Mouse (Mus musculus) embryonic facial prominence, embryonic 14.5 days (tissue): Measurements from ENCODE around the gene Sycp3. TPM values are rescaled to one million over a fixed set of nuclear protein-coding genes. Genes with fewer than 3 reads are reported as not detected.

ENCODE experiments used
- ATAC-seq: fragments of 200-750 bp; cut with Nextera tagmentation; 2 replicates; pipeline ENCODE4 v1.8.0; 2017; ENCODE audit warnings: low read depth, moderate number of reproducible peaks, moderate TSS enrichment
- DNase-seq: peaks from one replicate; pipeline ENCODE4 v3.0.0-alpha.2; 2015; ENCODE audit warnings: low spot score
- H3K27ac ChIP-seq: fragments of 300-500 bp; sonication (generic); replicated peaks from 2 replicates; pipeline ENCODE4 v1.5.1; 2014; ENCODE audit warnings: low read depth, mild to moderate bottlenecking, low read length, moderate library complexity
- H3K27me3 ChIP-seq: fragments of 300-500 bp; sonication (generic); replicated peaks from 2 replicates; pipeline ENCODE4 v1.6.1; 2014; ENCODE audit warnings: low read length; ENCODE audit not compliant: control insufficient read depth, insufficient read depth
- H3K36me3 ChIP-seq: fragments of 300-500 bp; sonication (generic); 2 replicates; pipeline ENCODE4 v1.6.1; 2014; ENCODE audit warnings: low read length, mixed read lengths; ENCODE audit not compliant: control insufficient read depth, insufficient read depth
- H3K4me1 ChIP-seq: fragments of 300-500 bp; sonication (generic); 2 replicates; pipeline ENCODE4 v1.6.1; 2014; ENCODE audit warnings: antibody characterized with exemption, low read length; ENCODE audit not compliant: control insufficient read depth, insufficient read depth
- H3K4me2 ChIP-seq: fragments of 300-500 bp; sonication (generic); 2 replicates; pipeline ENCODE4 v1.6.1; 2014; ENCODE audit warnings: low read depth, mild to moderate bottlenecking, low read length, moderate library complexity, mixed read lengths
- H3K4me3 ChIP-seq: fragments of 300-500 bp; sonication (generic); 2 replicates; pipeline ENCODE4 v1.5.1; 2014; ENCODE audit warnings: low read depth, mild to moderate bottlenecking, low read length
- H3K9ac ChIP-seq: fragments of 300-500 bp; sonication (generic); 2 replicates; pipeline ENCODE4 v1.6.1; 2014; ENCODE audit warnings: low read depth, mild to moderate bottlenecking, low read length, moderate library complexity, mixed read lengths
- H3K9me3 ChIP-seq: fragments of 300-500 bp; sonication (generic); 2 replicates; pipeline ENCODE4 v1.6.1; 2016; ENCODE audit warnings: low read length; ENCODE audit not compliant: control insufficient read depth
- WGBS: fragments of 180-500 bp; shearing (Covaris S2); extraction: QIAGEN DNeasy Blood & Tissue Kit; methylation state at CpG from one replicate; pipeline ENCODE4 v1.1.7; 2014; 5-methylcytosine and 5-hydroxymethylcytosine counted together
- polyA plus RNA-seq: library from polyadenylated mRNA; unstranded; fragments of >200 nt; fragmentation: Nextera tagmentation; extraction: Ambion mirVana; gene quantifications from 2 replicates; pipeline ENCODE4 v1.2.1, GENCODE M21; 2014

Gene Sycp3
- polyA plus RNA-seq, 1 experiment from 2014 or later, result not detected

DNA sequence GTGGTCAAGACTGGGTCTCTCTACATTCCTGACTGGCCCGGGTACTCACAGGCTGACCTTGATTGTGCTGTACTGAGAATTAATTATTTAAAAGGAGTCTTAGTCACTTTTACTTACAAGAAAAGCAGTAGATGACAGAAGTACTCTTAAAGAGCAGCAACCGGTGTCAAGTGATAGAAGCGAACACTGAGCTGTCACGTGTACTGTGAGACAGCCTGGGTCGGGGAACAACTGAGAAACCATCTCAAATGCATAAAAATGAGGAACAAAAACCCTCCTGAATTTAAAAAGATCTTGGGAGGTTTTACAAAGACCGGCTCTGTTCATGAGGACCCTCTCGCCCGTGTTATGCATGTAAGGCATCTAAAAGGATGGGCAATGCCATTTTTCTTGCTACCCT lies 33.3 kb downstream of the Sycp3 start:
- H3K36me3 ChIP-seq, result no peaks in the 10 kb centered on the region
- ATAC-seq (no peak), DNase-seq (no peak)
- no peaks in the 10 kb centered on the region for H3K27me3 ChIP-seq
- no peaks in the 10 kb centered on the region for H3K9me3 ChIP-seq
- H3K4me2 ChIP-seq, result no peak overlapping the region
- no peak overlapping the region for H3K27ac ChIP-seq
- no peak overlapping the region for H3K4me3 ChIP-seq
- H3K9ac ChIP-seq, result no peak overlapping the region
- H3K4me1 ChIP-seq, result no peaks in the 10 kb centered on the region
- 76% methylated on average over 8 of the region's 8 CpGs for WGBS

GRCm38 (mm10) chr10:88494959-88495587 lies 35.7 kb downstream of the Sycp3 start:
- no peaks in the 10 kb centered on the region for H3K27me3 ChIP-seq
- H3K4me1 ChIP-seq, result no peaks in the 10 kb centered on the region
- ATAC-seq (no peak), DNase-seq (no peak)
- no peak overlapping the region for H3K4me2 ChIP-seq
- 82% methylated on average over 4 of the region's 4 CpGs for WGBS
- H3K9ac ChIP-seq, result no peak overlapping the region
- H3K9me3 ChIP-seq, result no peaks in the 10 kb centered on the region
- H3K36me3 ChIP-seq, result no peaks in the 10 kb centered on the region
- no peak overlapping the region for H3K27ac ChIP-seq
- H3K4me3 ChIP-seq, result no peak overlapping the region

DNA sequence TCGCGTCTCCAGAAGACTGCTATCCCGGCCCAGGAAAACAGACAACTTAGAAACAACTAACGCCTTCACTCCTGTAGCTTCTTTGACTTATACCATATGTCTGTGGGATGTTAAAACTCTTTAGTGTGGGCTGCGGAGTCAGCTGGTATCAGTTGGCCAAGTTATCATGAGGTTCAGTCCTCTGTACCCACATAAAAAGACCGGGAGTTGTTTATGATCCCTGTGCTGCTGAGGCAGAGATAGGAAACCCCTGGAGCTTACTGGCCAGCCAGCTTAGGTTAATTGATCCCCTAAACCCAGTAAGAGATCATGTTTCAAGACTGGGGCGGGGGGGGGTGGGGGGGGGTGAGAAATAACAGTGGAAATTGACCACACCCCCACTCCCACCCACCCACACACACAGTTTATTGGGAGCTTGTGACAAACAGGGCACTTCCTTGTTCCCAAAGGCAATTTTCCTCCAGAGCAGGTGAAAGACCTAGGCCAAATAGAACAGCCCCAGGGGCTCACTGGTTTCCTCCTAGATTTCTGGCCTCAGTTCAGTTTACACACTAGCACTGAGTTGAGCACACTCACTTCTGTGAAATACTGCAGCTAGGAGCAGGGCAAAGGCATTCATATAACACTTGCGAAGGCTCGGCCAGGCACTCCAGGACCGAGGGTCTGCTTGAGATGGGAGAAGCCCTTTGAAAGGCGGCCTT lies 37.6 kb downstream of the Sycp3 start:
- no peaks in the 10 kb centered on the region for H3K36me3 ChIP-seq
- H3K4me3 ChIP-seq, result no peak overlapping the region
- H3K9ac ChIP-seq, result no peak overlapping the region
- H3K4me2 ChIP-seq, result no peak overlapping the region
- H3K9me3 ChIP-seq, result no peaks in the 10 kb centered on the region
- peak; percentile 9; the same call in 1 of the 2 replicates for ATAC-seq
- H3K4me1 ChIP-seq, result peaks cover 7% of the 10 kb centered on the region; the same call in 1 of the 2 replicates
- no peaks in the 10 kb centered on the region for H3K27me3 ChIP-seq
- no peak for DNase-seq
- H3K27ac ChIP-seq, result no peak overlapping the region
- 45% methylated on average over 11 of the region's 11 CpGs for WGBS

DNA sequence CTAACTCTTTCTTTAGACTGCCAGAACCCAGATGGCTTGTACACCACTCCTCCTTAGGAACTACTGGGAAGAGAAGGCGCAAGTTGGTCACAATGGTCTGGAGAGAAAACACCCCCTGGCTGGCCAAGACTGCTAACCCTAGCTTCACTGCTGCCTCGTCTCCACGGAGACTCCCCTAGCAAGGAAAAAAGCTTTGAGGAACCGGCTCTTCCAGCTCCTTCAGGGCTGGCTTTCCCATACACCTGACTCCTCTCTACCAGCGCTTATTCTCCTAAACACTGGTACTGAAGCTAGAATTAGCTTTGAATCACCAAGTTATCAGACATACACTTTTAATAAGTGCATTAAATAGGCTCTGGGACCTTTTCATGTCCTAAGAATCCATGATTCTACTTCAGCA lies 40.6 kb downstream of the Sycp3 start:
- Histone ChIP-seq H3K27ac (no peak overlapping the region), H3K9me3 (no peaks in the 10 kb centered on the region), H3K4me2 (no peak overlapping the region), H3K27me3 (no peaks in the 10 kb centered on the region), H3K4me3 (no peak overlapping the region), H3K4me1 (peaks cover 18% of the 10 kb centered on the region), H3K36me3 (no peaks in the 10 kb centered on the region), H3K9ac (no peak overlapping the region)
- no peak for ATAC-seq
- peak; percentile 16 for DNase-seq
- 57% methylated on average over 5 of the region's 5 CpGs for WGBS

DNA sequence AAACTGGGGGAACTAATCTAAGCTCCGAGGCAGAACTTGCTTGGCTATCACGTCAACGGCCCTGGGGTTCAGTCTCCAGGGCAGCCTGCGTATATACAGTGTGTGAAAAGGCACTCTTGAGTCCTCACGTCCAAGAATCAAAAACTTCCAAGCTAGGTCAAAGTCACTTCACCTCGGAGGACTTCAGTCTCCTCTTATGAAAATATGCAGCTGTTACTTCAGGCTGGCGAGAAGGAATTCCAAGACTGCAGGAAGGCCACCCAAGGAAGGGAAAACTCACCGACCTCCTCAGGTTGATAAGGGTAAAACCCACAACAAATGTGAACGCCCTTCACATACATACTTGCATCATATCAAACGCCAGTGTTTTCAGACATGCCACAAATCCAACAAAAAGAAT lies 42.0 kb downstream of the Sycp3 start:
- no peak overlapping the region for H3K9ac ChIP-seq
- no peak for DNase-seq
- no peak overlapping the region for H3K4me2 ChIP-seq
- no peak overlapping the region for H3K4me3 ChIP-seq
- peaks cover 18% of the 10 kb centered on the region for H3K4me1 ChIP-seq
- no peaks in the 10 kb centered on the region for H3K9me3 ChIP-seq
- H3K36me3 ChIP-seq, result no peaks in the 10 kb centered on the region
- no peak for ATAC-seq
- no peaks in the 10 kb centered on the region for H3K27me3 ChIP-seq
- H3K27ac ChIP-seq, result no peak overlapping the region
- 53% methylated on average over 10 of the region's 10 CpGs for WGBS

GRCm38 (mm10) chr10:88501886-88502765 lies 42.8 kb downstream of the Sycp3 start:
- Histone ChIP-seq H3K27ac (no peak overlapping the region), H3K4me3 (no peak overlapping the region), H3K4me2 (peak overlapping the region; percentile 72), H3K36me3 (no peaks in the 10 kb centered on the region), H3K9me3 (no peaks in the 10 kb centered on the region), H3K4me1 (peaks cover 18% of the 10 kb centered on the region), H3K27me3 (no peaks in the 10 kb centered on the region), H3K9ac (no peak overlapping the region)
- WGBS, result 59% methylated on average over 13 of the region's 13 CpGs
- ATAC-seq (no peak), DNase-seq (peak; percentile 26)

DNA sequence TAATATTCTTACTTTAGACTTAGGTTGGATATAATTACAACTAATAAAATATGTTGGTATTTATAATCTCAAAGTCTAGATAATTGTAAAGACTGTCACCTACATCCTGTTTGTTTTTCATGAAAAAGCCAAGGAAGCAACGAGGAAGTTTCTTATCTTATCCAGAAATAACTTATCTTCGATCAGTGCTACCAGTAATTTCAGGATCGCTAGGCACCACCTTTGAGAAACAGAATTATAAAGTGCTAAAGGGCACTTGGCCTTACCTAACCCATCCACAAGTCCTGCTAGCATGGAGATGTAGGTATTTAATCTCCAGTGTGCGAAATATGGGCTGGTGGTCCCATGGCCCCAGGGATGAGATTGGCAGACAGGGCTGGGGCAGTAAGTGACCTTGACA lies 43.5 kb downstream of the Sycp3 start:
- ATAC-seq, result no peak
- H3K27ac ChIP-seq, result no peak overlapping the region
- H3K9me3 ChIP-seq, result no peaks in the 10 kb centered on the region

GRCm38 (mm10) chr10:88503421-88504314 lies 44.3 kb downstream of the Sycp3 start, which contains the start of gene Chpt1:
Gene Chpt1 (minus strand): TSS chr10:88504073.
- Histone ChIP-seq H3K4me2 (peak within 1 kb of the TSS; percentile 72), H3K9ac (peak within 1 kb of the TSS; percentile 82), H3K4me3 (peak within 1 kb of the TSS; percentile 62), H3K27me3 (no peaks in the 10 kb centered on the region), H3K4me1 (peaks cover 18% of the 10 kb centered on the region), H3K27ac (peak within 1 kb of the TSS; percentile 69), H3K36me3 (no peaks in the 10 kb centered on the region), H3K9me3 (no peaks in the 10 kb centered on the region)
- 0% methylated on average over 13 of the region's 80 CpGs for WGBS
- DNase-seq (peak; percentile 91), ATAC-seq (peak; percentile 95)

More for the DNA sequence above, 43.5 kb downstream of the Sycp3 start:
- peaks cover 18% of the 10 kb centered on the region for H3K4me1 ChIP-seq
- no peaks in the 10 kb centered on the region for H3K36me3 ChIP-seq
- no peaks in the 10 kb centered on the region for H3K27me3 ChIP-seq
- H3K9ac ChIP-seq, result peak overlapping the region; percentile 82
- peak overlapping the region; percentile 72 for H3K4me2 ChIP-seq
- H3K4me3 ChIP-seq, result peak overlapping the region; percentile 62
- 47% methylated on average over 4 of the region's 4 CpGs for WGBS
- no peak for DNase-seq
